Mouse (Mus musculus) testis, adult 2 months (tissue): ENCODE measurements around the gene Bicdl1. TPM values are rescaled to one million over a fixed set of nuclear protein-coding genes. Genes with fewer than 3 reads are reported as not detected.

Experiments used
- H3K27ac ChIP-seq: fragments of 200-500 bp; 2 replicates; pipeline ENCODE4 v1.5.1; 2012; ENCODE audit warnings: low read depth, low read length; ENCODE audit not compliant: control insufficient read depth, insufficient read depth
- H3K27me3 ChIP-seq: fragments of 200-500 bp; 2 replicates; pipeline ENCODE4 v1.6.1; 2012; ENCODE audit warnings: mild to moderate bottlenecking, low read length, moderate library complexity; ENCODE audit not compliant: control insufficient read depth, insufficient read depth
- H3K36me3 ChIP-seq: fragments of 200-500 bp; 2 replicates; pipeline ENCODE4 v1.6.1; 2012; ENCODE audit warnings: mild to moderate bottlenecking, low read length; ENCODE audit not compliant: control insufficient read depth, insufficient read depth
- H3K4me1 ChIP-seq: fragments of 200-500 bp; 2 replicates; pipeline ENCODE4 v1.6.1; 2012; ENCODE audit warnings: low read length; ENCODE audit not compliant: control insufficient read depth, insufficient read depth
- H3K4me3 ChIP-seq: fragments of 200-500 bp; 2 replicates; pipeline ENCODE4 v1.5.1; 2012; ENCODE audit warnings: low read depth, mild to moderate bottlenecking, low read length, moderate library complexity, mixed read lengths; ENCODE audit not compliant: control insufficient read depth
- CTCF ChIP-seq: fragments of 200-500 bp; IDR thresholded peaks from 2 replicates; pipeline ENCODE4 v1.5.1; 2012; ENCODE audit warnings: low read depth, mild to moderate bottlenecking, inconsistent platforms, low read length, moderate library complexity; ENCODE audit not compliant: control insufficient read depth, insufficient read depth, insufficient replicate concordance
- POLR2A ChIP-seq: fragments of 200-500 bp; IDR thresholded peaks from 2 replicates; pipeline ENCODE4 v1.6.1; 2012; ENCODE audit warnings: low read depth, mild to moderate bottlenecking, inconsistent platforms, low read length, moderate library complexity; ENCODE audit not compliant: control insufficient read depth
- polyA plus RNA-seq: library from polyadenylated mRNA; depleted of rRNA; stranded (reverse); fragments of >200 nt; gene quantifications from 2 replicates; pipeline ENCODE4 v1.2.3, GENCODE M21; 2012

The Bicdl1 gene
- polyA plus RNA-seq, 1 experiment: 14.0 TPM

- TF ChIP-seq CTCF: no peak
- no peak for TF ChIP-seq POLR2A
- Histone ChIP-seq H3K36me3 (no peaks in the 10 kb centered on the region), H3K4me1 (no peaks in the 10 kb centered on the region), H3K4me3 (no peak overlapping the region), H3K27me3 (no peaks in the 10 kb centered on the region), H3K27ac (no peak overlapping the region)
Measured at GRCm38 (mm10) chr5:115745319-115745718, 13.9 kb upstream of the Bicdl1 start.

- H3K36me3 ChIP-seq: no peaks in the 10 kb centered on the region
- no peaks in the 10 kb centered on the region for H3K4me1 ChIP-seq
- no peak overlapping the region for H3K27ac ChIP-seq
- no peak overlapping the region for H3K4me3 ChIP-seq
- no peaks in the 10 kb centered on the region for H3K27me3 ChIP-seq
- TF ChIP-seq CTCF (peak; percentile 33; the same call in 1 of the 2 replicates), POLR2A (no peak)
Measured at GRCm38 (mm10) chr5:115738032-115738431, 6.6 kb upstream of the Bicdl1 start.

GRCm38 (mm10) chr5:115734570-115734969 is 3.1 kb upstream of the Bicdl1 start:
- TF ChIP-seq POLR2A (no peak), CTCF (no peak)
- Histone ChIP-seq H3K36me3 (no peaks in the 10 kb centered on the region), H3K27me3 (no peaks in the 10 kb centered on the region), H3K27ac (no peak overlapping the region), H3K4me1 (peaks cover 12% of the 10 kb centered on the region), H3K4me3 (no peak overlapping the region)

- H3K27ac ChIP-seq: no peak overlapping the region; the same call in 1 of the 2 replicates
- TF ChIP-seq CTCF (no peak), POLR2A (no peak)
- no peaks in the 10 kb centered on the region for H3K27me3 ChIP-seq
- peak overlapping the region; percentile 90 for H3K4me3 ChIP-seq
- peaks cover 12% of the 10 kb centered on the region for H3K4me1 ChIP-seq
- H3K36me3 ChIP-seq: no peaks in the 10 kb centered on the region
Measured at GRCm38 (mm10) chr5:115732849-115733216, 1.4 kb upstream of the Bicdl1 start.

DNA sequence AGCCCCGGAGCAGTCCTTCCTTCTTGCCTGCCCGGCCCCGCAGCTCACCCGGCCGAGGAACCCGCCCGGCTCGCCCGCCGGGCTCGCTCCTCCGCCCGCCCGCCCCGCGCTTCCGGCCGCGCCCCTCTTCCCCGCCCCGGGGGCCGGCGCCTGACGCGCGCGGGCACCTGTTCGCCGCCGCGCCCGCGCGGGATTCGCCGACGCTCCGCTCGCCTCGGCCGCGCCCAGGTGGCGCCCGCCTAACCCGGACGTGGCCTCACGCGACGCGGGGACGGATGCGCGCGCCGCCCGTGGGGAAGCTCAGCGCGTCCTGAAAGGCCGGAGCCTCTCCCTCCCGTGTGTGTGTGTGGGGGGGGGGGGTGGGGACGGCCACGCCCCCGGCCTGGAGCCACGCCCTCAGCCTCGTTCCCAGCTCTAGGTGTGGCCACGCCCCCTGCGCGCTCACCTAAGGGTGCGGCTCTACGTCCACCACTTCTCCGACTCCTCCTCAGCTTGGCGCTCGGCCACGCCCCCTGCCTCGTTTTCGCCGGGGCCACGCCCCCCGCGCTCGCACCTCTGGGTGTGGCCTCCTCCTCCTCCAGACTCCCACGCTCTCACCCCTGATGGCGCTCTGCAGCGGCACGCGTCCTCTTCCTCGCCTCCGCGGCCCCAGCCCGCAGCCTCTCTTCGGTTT is 891 bp upstream of the Bicdl1 start:
- TF ChIP-seq POLR2A (0 out of 2 replicates have a peak, but pooled peaks have one; percentile 11), CTCF (no peak)
- no peaks in the 10 kb centered on the region for H3K27me3 ChIP-seq
- H3K36me3 ChIP-seq: no peaks in the 10 kb centered on the region
- H3K4me3 ChIP-seq: peak overlapping the region; percentile 90
- H3K4me1 ChIP-seq: peaks cover 12% of the 10 kb centered on the region
- H3K27ac ChIP-seq: peak overlapping the region; percentile 58

GRCm38 (mm10) chr5:115731732-115732175 is 333 bp upstream of the Bicdl1 start:
- Histone ChIP-seq H3K27ac (peak overlapping the region; percentile 58; the same call in 1 of the 2 replicates), H3K36me3 (no peaks in the 10 kb centered on the region), H3K4me1 (peaks cover 12% of the 10 kb centered on the region), H3K4me3 (peak overlapping the region; percentile 90), H3K27me3 (no peaks in the 10 kb centered on the region)
- TF ChIP-seq POLR2A: 0 out of 2 replicates have a peak, but pooled peaks have one; percentile 8
- TF ChIP-seq CTCF: no peak

- Histone ChIP-seq H3K27me3 (no peaks in the 10 kb centered on the region), H3K4me1 (peaks cover 15% of the 10 kb centered on the region), H3K36me3 (no peaks in the 10 kb centered on the region), H3K4me3 (no peak overlapping the region), H3K27ac (no peak overlapping the region)
- TF ChIP-seq POLR2A (no peak), CTCF (no peak)
Measured at GRCm38 (mm10) chr5:115730314-115730713, 1.1 kb downstream of the Bicdl1 start.
